Mouse (Mus musculus): ENCODE data around the gene Lrmp. TPM values are rescaled to one million over a fixed set of nuclear protein-coding genes. Genes with fewer than 3 reads are reported as not detected.
A peak's percentile ranks its signal among the peaks of the same experiment; 100 is the strongest.

The Lrmp gene
- polyA plus RNA-seq, 1 experiment: 193 TPM

GRCm38 (mm10) chr6:145147716-145148115 lies 32.3 kb downstream of the Lrmp start:
- no peak overlapping the region for H3K4me3 ChIP-seq (replicated peaks; ENCODE audit: control insufficient read depth, low read depth, low read length)
- TF ChIP-seq CTCF (IDR thresholded peaks at IDR 0.05; ENCODE audit: control insufficient read depth, insufficient read depth, low read length) (no peak), POLR2A (IDR thresholded peaks at IDR 0.05; ENCODE audit: borderline replicate concordance, control insufficient read depth, low read depth, low read length) (no peak)
- H3K4me1 ChIP-seq (ENCODE audit: control insufficient read depth, insufficient read depth, low read length): peaks cover 1% of the 10 kb centered on the region; the same call in 1 of the 2 replicates
- WGBS: 94% methylated on average over 16 of the region's 16 CpGs
- H3K27ac ChIP-seq (ENCODE audit: control insufficient read depth, insufficient read depth, low read depth, low read length, poor library complexity): no peak overlapping the region

- H3K4me3 ChIP-seq (replicated peaks; ENCODE audit: control insufficient read depth, low read depth, low read length): no peak overlapping the region
- peaks cover 1% of the 10 kb centered on the region; the same call in 1 of the 2 replicates for H3K4me1 ChIP-seq (ENCODE audit: control insufficient read depth, insufficient read depth, low read length)
- TF ChIP-seq POLR2A (IDR thresholded peaks at IDR 0.05; ENCODE audit: borderline replicate concordance, control insufficient read depth, low read depth, low read length) (no peak), CTCF (IDR thresholded peaks at IDR 0.05; ENCODE audit: control insufficient read depth, insufficient read depth, low read length) (no peak)
- 26% methylated on average over 9 of the region's 9 CpGs for WGBS
- H3K27ac ChIP-seq (ENCODE audit: control insufficient read depth, insufficient read depth, low read depth, low read length, poor library complexity): no peak overlapping the region
These were observed 33.6 kb downstream of the Lrmp start for GRCm38 (mm10) chr6:145149054-145149453.

GRCm38 (mm10) chr6:145158619-145159018 lies 43.2 kb downstream of the Lrmp start:
- no peak overlapping the region for H3K4me3 ChIP-seq (replicated peaks; ENCODE audit: control insufficient read depth, low read depth, low read length)
- WGBS: 47% methylated on average over 4 of the region's 4 CpGs
- no peaks in the 10 kb centered on the region for H3K4me1 ChIP-seq (ENCODE audit: control insufficient read depth, insufficient read depth, low read length)
- no peak overlapping the region for H3K27ac ChIP-seq (ENCODE audit: control insufficient read depth, insufficient read depth, low read depth, low read length, poor library complexity)
- TF ChIP-seq CTCF (IDR thresholded peaks at IDR 0.05; ENCODE audit: control insufficient read depth, insufficient read depth, low read length): peak; percentile 22; the same call in 1 of the 2 replicates
- no peak for TF ChIP-seq POLR2A (IDR thresholded peaks at IDR 0.05; ENCODE audit: borderline replicate concordance, control insufficient read depth, low read depth, low read length)

GRCm38 (mm10) chr6:145160581-145160980 lies 45.1 kb downstream of the Lrmp start:
- WGBS: 79% methylated on average over 5 of the region's 5 CpGs

GRCm38 (mm10) chr6:145171892-145172606 lies 56.6 kb downstream of the Lrmp start:
- no peaks in the 10 kb centered on the region for H3K4me1 ChIP-seq (ENCODE audit: control insufficient read depth, insufficient read depth, low read length)
- 93% methylated on average over 14 of the region's 14 CpGs for WGBS
- TF ChIP-seq CTCF (IDR thresholded peaks at IDR 0.05; ENCODE audit: control insufficient read depth, insufficient read depth, low read length) (no peak), POLR2A (IDR thresholded peaks at IDR 0.05; ENCODE audit: borderline replicate concordance, control insufficient read depth, low read depth, low read length) (no peak)

More at GRCm38 (mm10) chr6:145160581-145160980, 45.1 kb downstream of the Lrmp start:
- H3K27ac ChIP-seq (ENCODE audit: control insufficient read depth, insufficient read depth, low read depth, low read length, poor library complexity): no peak overlapping the region
- TF ChIP-seq POLR2A (IDR thresholded peaks at IDR 0.05; ENCODE audit: borderline replicate concordance, control insufficient read depth, low read depth, low read length) (no peak), CTCF (IDR thresholded peaks at IDR 0.05; ENCODE audit: control insufficient read depth, insufficient read depth, low read length) (no peak)
- no peaks in the 10 kb centered on the region for H3K4me1 ChIP-seq (ENCODE audit: control insufficient read depth, insufficient read depth, low read length)
- no peak overlapping the region for H3K4me3 ChIP-seq (replicated peaks; ENCODE audit: control insufficient read depth, low read depth, low read length)

GRCm38 (mm10) chr6:145173781-145174191 lies 58.3 kb downstream of the Lrmp start:
- Histone ChIP-seq H3K27ac (ENCODE audit: control insufficient read depth, insufficient read depth, low read depth, low read length, poor library complexity) (no peak overlapping the region), H3K4me1 (ENCODE audit: control insufficient read depth, insufficient read depth, low read length) (no peaks in the 10 kb centered on the region), H3K4me3 (replicated peaks; ENCODE audit: control insufficient read depth, low read depth, low read length) (no peak overlapping the region)
- TF ChIP-seq POLR2A (IDR thresholded peaks at IDR 0.05; ENCODE audit: borderline replicate concordance, control insufficient read depth, low read depth, low read length): no peak
- TF ChIP-seq CTCF (IDR thresholded peaks at IDR 0.05; ENCODE audit: control insufficient read depth, insufficient read depth, low read length): no peak
- WGBS: 83% methylated on average over 11 of the region's 11 CpGs

More at GRCm38 (mm10) chr6:145171892-145172606, 56.6 kb downstream of the Lrmp start:
- Histone ChIP-seq H3K27ac (ENCODE audit: control insufficient read depth, insufficient read depth, low read depth, low read length, poor library complexity) (no peak overlapping the region), H3K4me3 (replicated peaks; ENCODE audit: control insufficient read depth, low read depth, low read length) (no peak overlapping the region)

GRCm38 (mm10) chr6:145175571-145175981 lies 60.1 kb downstream of the Lrmp start:
- no peak overlapping the region for H3K4me3 ChIP-seq (replicated peaks; ENCODE audit: control insufficient read depth, low read depth, low read length)
- no peaks in the 10 kb centered on the region for H3K4me1 ChIP-seq (ENCODE audit: control insufficient read depth, insufficient read depth, low read length)
- TF ChIP-seq POLR2A (IDR thresholded peaks at IDR 0.05; ENCODE audit: borderline replicate concordance, control insufficient read depth, low read depth, low read length) (no peak), CTCF (IDR thresholded peaks at IDR 0.05; ENCODE audit: control insufficient read depth, insufficient read depth, low read length) (no peak)
- WGBS: 79% methylated on average over 9 of the region's 9 CpGs
- no peak overlapping the region for H3K27ac ChIP-seq (ENCODE audit: control insufficient read depth, insufficient read depth, low read depth, low read length, poor library complexity)

GRCm38 (mm10) chr6:145176474-145176873 lies 61.0 kb downstream of the Lrmp start:
- Histone ChIP-seq H3K27ac (ENCODE audit: control insufficient read depth, insufficient read depth, low read depth, low read length, poor library complexity) (no peak overlapping the region), H3K4me1 (ENCODE audit: control insufficient read depth, insufficient read depth, low read length) (no peaks in the 10 kb centered on the region), H3K4me3 (replicated peaks; ENCODE audit: control insufficient read depth, low read depth, low read length) (no peak overlapping the region)
- 86% methylated on average over 10 of the region's 10 CpGs for WGBS
- TF ChIP-seq CTCF (IDR thresholded peaks at IDR 0.05; ENCODE audit: control insufficient read depth, insufficient read depth, low read length): no peak
- TF ChIP-seq POLR2A (IDR thresholded peaks at IDR 0.05; ENCODE audit: borderline replicate concordance, control insufficient read depth, low read depth, low read length): no peak

Data from bone marrow, adult 2 months (tissue).